Mouse (Mus musculus): ENCODE results near the gene Arhgef10l. TPM values are rescaled to one million over a fixed set of nuclear protein-coding genes. Genes with fewer than 3 reads are reported as not detected.

Arhgef10l gene
- polyA plus RNA-seq, 1 experiment = 34.6 TPM

DNA sequence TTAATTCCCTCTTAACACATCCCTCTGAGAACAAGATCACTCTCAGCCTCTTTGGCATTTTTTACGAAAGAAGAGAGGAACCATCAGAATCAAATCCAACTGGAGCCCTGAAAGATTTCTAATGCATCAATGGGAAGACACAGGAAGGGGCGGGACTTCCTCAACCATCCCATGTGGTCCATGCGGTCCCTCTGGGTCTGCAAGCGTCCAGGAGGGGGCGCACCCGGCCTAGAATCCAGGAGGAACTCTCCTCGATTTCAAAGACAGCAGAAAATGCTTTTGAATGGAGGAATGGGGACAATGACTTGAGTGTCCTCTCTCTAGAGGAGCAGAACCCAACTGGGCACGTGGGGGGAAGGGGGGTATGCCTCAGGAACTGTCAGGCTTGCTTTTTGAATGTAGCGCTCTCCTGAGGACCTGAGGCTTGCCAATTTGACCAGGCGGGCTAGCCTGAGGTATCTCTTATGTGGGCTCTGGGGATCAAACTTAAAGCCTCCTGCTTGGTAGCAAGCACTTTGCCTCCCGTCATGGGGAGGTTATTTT, 73.5 kb downstream of the Arhgef10l start:
- DNase-seq = peak; percentile 78
- no peak overlapping the region for H3K4me3 ChIP-seq (replicated peaks; ENCODE audit: extremely low read depth, low read depth, low read length)
- no peak for TF ChIP-seq POLR2A (IDR thresholded peaks at IDR 0.05; ENCODE audit: borderline replicate concordance, extremely low read depth, low read depth, low read length)
- TF ChIP-seq CTCF (IDR thresholded peaks at IDR 0.05; ENCODE audit: insufficient read depth, low read length) = peak; percentile 60
- H3K4me1 ChIP-seq (ENCODE audit: control insufficient read depth, insufficient read depth, low read length) = no peaks in the 10 kb centered on the region
- 27% methylated on average over 11 of the region's 11 CpGs for WGBS

DNA sequence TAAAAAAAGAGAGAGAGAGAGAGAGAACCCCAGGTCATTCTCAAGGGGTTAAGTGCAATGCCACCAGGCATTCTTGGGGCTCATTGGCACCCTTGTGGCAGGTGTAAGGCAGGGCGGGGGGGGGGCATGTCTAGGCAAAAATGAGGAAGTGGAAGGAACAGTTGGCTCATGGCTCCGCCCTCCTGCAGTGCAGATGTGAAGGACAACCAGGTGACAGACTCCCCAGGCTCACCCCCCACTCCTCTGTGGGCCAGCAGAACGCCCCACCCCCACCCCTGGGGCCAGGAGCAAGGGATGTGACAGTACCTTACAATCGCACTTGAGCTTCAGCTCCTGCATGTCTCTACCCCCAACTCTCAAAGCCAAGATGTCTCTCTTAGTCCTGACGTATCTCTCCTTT, 79.3 kb downstream of the Arhgef10l start:
- WGBS = 69% methylated on average over 5 of the region's 5 CpGs
- Histone ChIP-seq H3K4me3 (replicated peaks; ENCODE audit: extremely low read depth, low read depth, low read length) (no peak overlapping the region), H3K4me1 (ENCODE audit: control insufficient read depth, insufficient read depth, low read length) (no peaks in the 10 kb centered on the region; the same call in 1 of the 2 replicates)
- no peak for DNase-seq
- TF ChIP-seq POLR2A (IDR thresholded peaks at IDR 0.05; ENCODE audit: borderline replicate concordance, extremely low read depth, low read depth, low read length) (no peak), CTCF (IDR thresholded peaks at IDR 0.05; ENCODE audit: insufficient read depth, low read length) (no peak)

DNA sequence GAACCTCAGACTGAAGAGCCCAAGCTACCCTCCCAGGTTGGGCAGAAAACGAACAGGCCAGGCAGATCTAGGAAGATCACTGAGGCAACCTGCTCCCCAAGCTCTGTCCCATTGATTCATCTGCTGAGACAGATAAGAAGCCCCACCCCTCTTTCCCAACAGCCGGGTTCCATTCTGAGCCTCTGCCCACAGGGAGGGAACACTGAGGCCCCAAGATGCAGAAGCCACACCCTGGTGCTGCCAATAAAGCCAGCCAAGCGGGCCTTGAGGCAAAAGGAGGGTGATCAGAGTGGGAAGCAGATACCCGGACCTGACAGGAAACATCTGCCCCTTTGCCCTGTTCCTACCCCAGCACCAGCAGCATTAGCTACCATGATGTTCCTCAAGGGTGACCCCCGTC, 81.6 kb downstream of the Arhgef10l start:
- no peak overlapping the region for H3K4me3 ChIP-seq (replicated peaks; ENCODE audit: extremely low read depth, low read depth, low read length)
- DNase-seq = no peak
- H3K4me1 ChIP-seq (ENCODE audit: control insufficient read depth, insufficient read depth, low read length) = no peaks in the 10 kb centered on the region; the same call in 1 of the 2 replicates
- TF ChIP-seq CTCF (IDR thresholded peaks at IDR 0.05; ENCODE audit: insufficient read depth, low read length) (no peak), POLR2A (IDR thresholded peaks at IDR 0.05; ENCODE audit: borderline replicate concordance, extremely low read depth, low read depth, low read length) (no peak)
- 50% methylated on average over 5 of the region's 5 CpGs for WGBS

DNA sequence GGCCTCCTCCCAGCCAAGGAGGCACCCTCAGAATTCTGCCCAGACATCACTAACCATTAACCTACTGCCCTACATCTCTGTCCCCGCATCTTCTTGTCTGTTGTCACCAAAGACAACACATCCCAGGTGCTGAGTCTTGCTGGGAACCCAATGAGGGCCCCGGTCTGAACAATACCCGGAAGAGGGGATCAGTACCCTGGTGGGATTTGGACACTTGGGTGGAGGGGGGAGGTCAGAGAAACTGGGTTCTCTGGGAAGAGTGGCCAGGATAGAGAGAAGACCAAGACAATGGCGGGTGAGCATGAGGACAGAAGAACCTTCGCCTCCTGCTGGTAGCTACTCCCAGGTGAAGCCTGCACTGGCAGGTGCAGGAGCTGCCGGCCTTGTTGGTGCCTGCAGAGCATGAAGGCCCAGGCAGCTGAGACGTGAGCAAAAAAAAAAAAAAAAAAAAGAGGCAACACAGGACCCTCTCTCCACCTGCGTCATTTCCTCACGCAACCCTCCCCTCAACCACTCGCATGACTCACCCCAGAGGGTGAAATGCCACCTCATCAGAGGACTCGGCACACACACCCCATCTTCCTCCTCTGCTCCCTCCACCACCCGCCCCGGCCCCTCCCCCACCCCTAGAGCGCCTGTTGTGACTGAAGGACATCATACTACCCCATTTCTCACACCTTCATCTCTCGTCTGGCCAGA, 83.3 kb downstream of the Arhgef10l start:
- Histone ChIP-seq H3K4me1 (ENCODE audit: control insufficient read depth, insufficient read depth, low read length) (no peaks in the 10 kb centered on the region; the same call in 1 of the 2 replicates), H3K4me3 (replicated peaks; ENCODE audit: extremely low read depth, low read depth, low read length) (no peak overlapping the region)
- DNase-seq = no peak
- 63% methylated on average over 15 of the region's 15 CpGs for WGBS
- no peak for TF ChIP-seq POLR2A (IDR thresholded peaks at IDR 0.05; ENCODE audit: borderline replicate concordance, extremely low read depth, low read depth, low read length)
- no peak for TF ChIP-seq CTCF (IDR thresholded peaks at IDR 0.05; ENCODE audit: insufficient read depth, low read length)

DNA sequence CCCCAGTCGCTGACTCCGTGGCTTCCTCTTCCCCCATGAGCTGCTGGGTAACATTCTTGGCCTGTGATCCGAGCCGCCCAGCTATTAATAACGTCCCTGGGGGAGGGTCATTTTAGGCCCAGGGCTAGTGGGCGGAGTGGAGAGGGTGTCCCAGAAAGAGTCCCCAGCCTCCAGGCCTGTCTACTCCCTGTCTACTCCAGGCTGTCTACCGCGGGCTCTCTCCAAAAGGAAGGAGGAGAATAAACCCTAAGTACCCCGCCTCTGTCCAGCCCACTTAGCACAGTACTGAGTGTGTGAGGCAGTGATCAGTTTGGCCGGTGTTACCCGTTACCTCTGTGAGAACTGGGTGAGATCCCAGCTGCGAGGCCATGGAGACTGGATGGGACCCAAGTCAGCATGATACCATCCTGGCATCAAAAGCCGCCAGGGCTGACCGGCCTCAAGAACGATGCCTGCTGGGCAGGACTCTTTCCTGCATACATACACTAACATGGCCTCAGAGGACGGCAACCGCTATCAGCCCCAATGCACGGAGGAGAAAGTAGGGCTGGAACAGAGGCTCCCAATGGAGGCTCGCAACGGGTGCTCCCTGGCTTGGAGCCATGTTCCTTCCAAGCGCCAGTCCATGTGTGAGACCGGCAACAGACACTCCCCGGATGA, 84.0 kb downstream of the Arhgef10l start:
- peak; percentile 12 for DNase-seq
- no peaks in the 10 kb centered on the region; the same call in 1 of the 2 replicates for H3K4me1 ChIP-seq (ENCODE audit: control insufficient read depth, insufficient read depth, low read length)
- TF ChIP-seq CTCF (IDR thresholded peaks at IDR 0.05; ENCODE audit: insufficient read depth, low read length) (no peak), POLR2A (IDR thresholded peaks at IDR 0.05; ENCODE audit: borderline replicate concordance, extremely low read depth, low read depth, low read length) (no peak)
- WGBS = 54% methylated on average over 23 of the region's 23 CpGs
- H3K4me3 ChIP-seq (replicated peaks; ENCODE audit: extremely low read depth, low read depth, low read length) = no peak overlapping the region

DNA sequence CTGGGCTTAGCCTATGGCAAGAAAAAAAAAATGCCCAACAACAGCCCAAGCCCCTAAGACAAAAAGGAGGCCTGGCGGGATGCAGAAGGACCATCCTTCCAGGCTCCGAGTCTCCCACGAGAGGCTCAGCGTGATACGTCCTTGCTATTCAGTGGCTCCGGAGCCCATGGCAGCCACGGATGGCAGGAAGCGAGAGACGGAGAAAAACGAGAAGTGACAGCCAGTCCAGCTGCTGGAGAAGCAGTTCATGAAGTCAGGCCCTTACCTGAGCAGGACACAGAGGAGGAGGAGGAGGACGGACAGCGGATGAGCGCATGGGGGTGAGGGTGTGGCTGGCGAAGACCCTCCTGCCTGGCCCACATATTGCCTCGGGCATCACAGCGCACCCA, 84.5 kb downstream of the Arhgef10l start:
- DNase-seq = no peak
- 64% methylated on average over 16 of the region's 16 CpGs for WGBS

DNA sequence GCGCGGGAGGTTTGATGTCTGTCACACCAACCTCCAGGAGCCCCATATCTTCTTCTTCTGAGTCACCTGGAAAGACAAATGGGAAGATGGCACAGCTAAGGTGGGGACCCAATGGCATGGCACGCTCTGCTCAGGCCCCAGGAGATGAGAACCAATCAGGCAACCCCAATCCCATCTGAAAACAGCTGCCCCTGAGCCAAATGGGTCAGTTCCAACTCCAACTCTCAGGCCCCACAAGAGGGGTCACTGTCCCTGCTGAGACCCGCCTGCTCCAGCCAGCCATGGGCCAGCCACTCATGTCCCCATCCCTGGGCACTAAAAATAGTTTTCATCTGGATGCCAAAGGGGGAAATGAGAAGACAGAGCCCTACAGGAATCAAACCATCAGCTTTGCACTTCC, 84.9 kb downstream of the Arhgef10l start:
- no peak overlapping the region for H3K4me3 ChIP-seq (replicated peaks; ENCODE audit: extremely low read depth, low read depth, low read length)
- DNase-seq = no peak
- no peak for TF ChIP-seq CTCF (IDR thresholded peaks at IDR 0.05; ENCODE audit: insufficient read depth, low read length)
- no peak for TF ChIP-seq POLR2A (IDR thresholded peaks at IDR 0.05; ENCODE audit: borderline replicate concordance, extremely low read depth, low read depth, low read length)
- no peaks in the 10 kb centered on the region; the same call in 1 of the 2 replicates for H3K4me1 ChIP-seq (ENCODE audit: control insufficient read depth, insufficient read depth, low read length)
- WGBS = 75% methylated on average over 4 of the region's 4 CpGs

More for the DNA sequence above, 84.5 kb downstream of the Arhgef10l start:
- TF ChIP-seq CTCF (IDR thresholded peaks at IDR 0.05; ENCODE audit: insufficient read depth, low read length) (no peak), POLR2A (IDR thresholded peaks at IDR 0.05; ENCODE audit: borderline replicate concordance, extremely low read depth, low read depth, low read length) (no peak)
- Histone ChIP-seq H3K4me3 (replicated peaks; ENCODE audit: extremely low read depth, low read depth, low read length) (no peak overlapping the region), H3K4me1 (ENCODE audit: control insufficient read depth, insufficient read depth, low read length) (no peaks in the 10 kb centered on the region; the same call in 1 of the 2 replicates)

DNA sequence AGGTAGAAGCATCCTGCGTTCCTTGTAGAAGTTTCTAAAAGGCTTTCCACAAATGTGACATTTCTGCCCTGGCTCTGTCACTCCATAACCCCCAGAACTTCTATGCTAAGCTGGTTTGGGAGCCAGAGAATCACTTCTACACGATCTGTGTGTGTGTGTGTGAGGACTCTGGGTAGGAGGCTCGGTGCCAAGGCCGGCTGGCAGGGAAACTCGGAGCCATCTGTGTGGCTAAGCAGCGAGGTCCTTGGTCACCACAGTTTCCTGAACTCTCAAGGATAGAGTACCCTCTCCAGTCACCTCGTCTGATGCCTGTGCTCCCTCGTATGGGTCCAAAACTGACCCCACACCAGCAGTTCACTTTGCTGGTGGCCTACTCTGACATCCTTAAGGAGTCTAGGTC, 86.2 kb downstream of the Arhgef10l start:
- H3K4me1 ChIP-seq (ENCODE audit: control insufficient read depth, insufficient read depth, low read length) = no peaks in the 10 kb centered on the region; the same call in 1 of the 2 replicates
- TF ChIP-seq CTCF (IDR thresholded peaks at IDR 0.05; ENCODE audit: insufficient read depth, low read length) (no peak), POLR2A (IDR thresholded peaks at IDR 0.05; ENCODE audit: borderline replicate concordance, extremely low read depth, low read depth, low read length) (no peak)
- DNase-seq = no peak
- 65% methylated on average over 8 of the region's 8 CpGs for WGBS
- H3K4me3 ChIP-seq (replicated peaks; ENCODE audit: extremely low read depth, low read depth, low read length) = no peak overlapping the region

DNA sequence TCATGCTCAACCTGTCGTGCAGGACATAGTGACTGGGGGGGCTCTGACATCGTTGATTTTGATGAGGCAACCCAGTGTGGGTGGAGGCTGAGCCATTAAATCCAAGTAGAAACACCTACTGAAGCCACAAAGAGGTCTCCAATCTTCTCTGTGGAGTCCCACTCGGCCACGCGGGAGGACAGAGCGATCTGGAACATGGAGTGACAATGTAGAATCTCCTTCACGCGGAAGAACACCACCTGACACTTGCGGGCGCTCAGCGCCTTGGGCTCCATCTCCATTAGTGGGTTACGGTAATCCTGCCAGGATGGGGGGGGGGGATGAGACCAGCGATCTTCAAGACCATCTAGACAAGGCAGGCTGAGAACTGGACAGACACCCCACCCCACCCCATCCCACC, 86.7 kb downstream of the Arhgef10l start:
- WGBS = 93% methylated on average over 13 of the region's 13 CpGs
- TF ChIP-seq POLR2A (IDR thresholded peaks at IDR 0.05; ENCODE audit: borderline replicate concordance, extremely low read depth, low read depth, low read length) (no peak), CTCF (IDR thresholded peaks at IDR 0.05; ENCODE audit: insufficient read depth, low read length) (no peak)

More for the DNA sequence above, 86.7 kb downstream of the Arhgef10l start:
- Histone ChIP-seq H3K4me1 (ENCODE audit: control insufficient read depth, insufficient read depth, low read length) (no peaks in the 10 kb centered on the region; the same call in 1 of the 2 replicates), H3K4me3 (replicated peaks; ENCODE audit: extremely low read depth, low read depth, low read length) (no peak overlapping the region)
- no peak for DNase-seq

Measured in lung, adult 2 months (tissue).